Mouse (Mus musculus) myocyte (in vitro differentiated cells): ENCODE results near the gene Trip11. TPM values are rescaled to one million over a fixed set of nuclear protein-coding genes. Genes with fewer than 3 reads are reported as not detected.

Source experiments
- H3K27me3 ChIP-seq: one replicate; pipeline ENCODE4 v1.6.1; 2011; ENCODE audit not compliant: control insufficient read depth, insufficient read depth, insufficient read length
- H3K36me3 ChIP-seq: one replicate; pipeline ENCODE4 v1.6.1; 2011; ENCODE audit not compliant: control insufficient read depth, insufficient read depth
- H3K4me2 ChIP-seq: one replicate; pipeline ENCODE4 v1.6.1; 2011; ENCODE audit warnings: low read depth, control low read depth
- H3K4me3 ChIP-seq: one replicate; pipeline ENCODE4 v1.5.1; 2011; ENCODE audit warnings: mild to moderate bottlenecking, control low read depth, moderate library complexity
- H3K79me2 ChIP-seq: one replicate; pipeline ENCODE4 v1.6.1; 2011; ENCODE audit not compliant: control insufficient read depth, insufficient read depth
- H3ac ChIP-seq: one replicate; pipeline ENCODE4 v1.6.1; 2011; ENCODE audit not compliant: control insufficient read depth, insufficient read length
- CEBPB ChIP-seq: IDR thresholded peaks from 2 replicates; pipeline ENCODE4 v1.6.1; 2011; ENCODE audit warnings: mild to moderate bottlenecking, moderate library complexity; ENCODE audit not compliant: poor library complexity, insufficient read depth, severe bottlenecking
- E2F4 ChIP-seq: IDR thresholded peaks from one replicate; pipeline ENCODE4 v1.6.1; 2011; ENCODE audit warnings: mild to moderate bottlenecking, control low read depth, moderate library complexity; ENCODE audit not compliant: insufficient read depth
- MAX ChIP-seq: IDR thresholded peaks from one replicate; pipeline ENCODE4 v1.6.1; 2011; ENCODE audit warnings: low read depth, mild to moderate bottlenecking, control low read depth
- MYOD1 ChIP-seq, 3 experiments: IDR thresholded peaks; one replicate each; pipeline ENCODE4 v1.6.1; 2011; ENCODE audit warnings: control low read depth in 2 of 3, low read depth in 2 of 3, mild to moderate bottlenecking in 2 of 3, moderate library complexity in 1 of 3; ENCODE audit not compliant: insufficient read length in 2 of 3, control insufficient read depth in 1 of 3
- MYOG ChIP-seq, 3 experiments: IDR thresholded peaks; one replicate each; pipeline ENCODE4 v1.6.1; 2011; ENCODE audit warnings: control low read depth in 2 of 3, low read depth in 2 of 3, mild to moderate bottlenecking in 2 of 3; ENCODE audit not compliant: insufficient read length in 2 of 3, control insufficient read depth in 1 of 3, insufficient read depth in 1 of 3
- POLR2A ChIP-seq: IDR thresholded peaks from one replicate; pipeline ENCODE4 v1.6.1; 2011; ENCODE audit warnings: low read depth, mild to moderate bottlenecking, control low read depth, moderate library complexity; ENCODE audit not compliant: insufficient read length
- POLR2AphosphoS2 ChIP-seq: IDR thresholded peaks from one replicate; pipeline ENCODE4 v1.6.1; 2011; ENCODE audit warnings: low read depth, control low read depth; ENCODE audit not compliant: insufficient read length
- REST ChIP-seq: IDR thresholded peaks from one replicate; pipeline ENCODE4 v1.6.1; 2011; ENCODE audit warnings: mild to moderate bottlenecking, control low read depth, moderate library complexity; ENCODE audit not compliant: insufficient read depth, insufficient read length
- SRF ChIP-seq: IDR thresholded peaks from one replicate; pipeline ENCODE4 v1.6.1; 2011; ENCODE audit warnings: low read depth; ENCODE audit not compliant: control insufficient read depth, insufficient read length
- TCF12 ChIP-seq: IDR thresholded peaks from one replicate; pipeline ENCODE4 v1.6.1; 2011; ENCODE audit warnings: mild to moderate bottlenecking, control low read depth; ENCODE audit not compliant: poor library complexity, insufficient read depth, severe bottlenecking
- TCF3 ChIP-seq: IDR thresholded peaks from one replicate; pipeline ENCODE4 v1.6.1; 2011; ENCODE audit warnings: low read depth, control low read depth; ENCODE audit not compliant: insufficient read length
- USF1 ChIP-seq: IDR thresholded peaks from one replicate; pipeline ENCODE4 v1.6.1; 2011; ENCODE audit warnings: low read depth, mild to moderate bottlenecking, control low read depth, moderate library complexity
- polyA plus RNA-seq: library from polyadenylated mRNA; unstranded; fragments of >200 nt; fragmentation: generic; extraction: Trizol; gene quantifications from one replicate; pipeline ENCODE4 v1.2.1, GENCODE M21; 2012; ENCODE audit warnings: missing spikeins

Trip11 gene
- polyA plus RNA-seq, 1 experiment, result 3.0 TPM

GRCm38 (mm10) chr12:101891066-101891465, 22.0 kb downstream of the Trip11 start:
- no peak for TF ChIP-seq E2F4
- no peak for TF ChIP-seq CEBPB
- TF ChIP-seq MYOD1 (IDR thresholded peaks at IDR 0.05; ENCODE audit: control insufficient read depth in 1 of 3, insufficient read length in 2 of 3, low read depth in 2 of 3), result no peak
- TF ChIP-seq POLR2A, result no peak
- no peak for TF ChIP-seq TCF3
- no peak for TF ChIP-seq POLR2AphosphoS2
- TF ChIP-seq MYOG (IDR thresholded peaks at IDR 0.05; ENCODE audit: control insufficient read depth in 1 of 3, insufficient read depth in 1 of 3, insufficient read length in 2 of 3, low read depth in 2 of 3), result no peak
- TF ChIP-seq TCF12, result no peak
- no peak for TF ChIP-seq SRF
- no peak for TF ChIP-seq USF1
- no peak for TF ChIP-seq MAX
- no peak for TF ChIP-seq REST
- Histone ChIP-seq H3K36me3 (peaks cover 54% of the 10 kb centered on the region), H3K4me2 (no peak overlapping the region), H3K79me2 (no peaks in the 10 kb centered on the region), H3K4me3 (no peak overlapping the region), H3K27me3 (no peaks in the 10 kb centered on the region), H3ac (no peak overlapping the region)

GRCm38 (mm10) chr12:101889351-101889750, 23.7 kb downstream of the Trip11 start:
- Histone ChIP-seq H3K79me2 (no peaks in the 10 kb centered on the region), H3K4me2 (no peak overlapping the region), H3ac (no peak overlapping the region), H3K27me3 (no peaks in the 10 kb centered on the region), H3K36me3 (peaks cover 63% of the 10 kb centered on the region), H3K4me3 (no peak overlapping the region)
- no peak for TF ChIP-seq POLR2AphosphoS2
- no peak for TF ChIP-seq MYOG (IDR thresholded peaks at IDR 0.05; ENCODE audit: control insufficient read depth in 1 of 3, insufficient read depth in 1 of 3, insufficient read length in 2 of 3, low read depth in 2 of 3)
- no peak for TF ChIP-seq SRF
- TF ChIP-seq E2F4, result no peak
- no peak for TF ChIP-seq REST
- TF ChIP-seq POLR2A, result no peak
- TF ChIP-seq USF1, result no peak
- TF ChIP-seq CEBPB, result no peak

GRCm38 (mm10) chr12:101888312-101888711, 24.8 kb downstream of the Trip11 start:
- Histone ChIP-seq H3K4me3 (no peak overlapping the region), H3K36me3 (peaks cover 53% of the 10 kb centered on the region), H3K79me2 (no peaks in the 10 kb centered on the region), H3ac (no peak overlapping the region), H3K4me2 (no peak overlapping the region), H3K27me3 (no peaks in the 10 kb centered on the region)
- TF ChIP-seq MYOG (IDR thresholded peaks at IDR 0.05; ENCODE audit: control insufficient read depth in 1 of 3, insufficient read depth in 1 of 3, insufficient read length in 2 of 3, low read depth in 2 of 3), result no peak
- TF ChIP-seq TCF3, result no peak
- no peak for TF ChIP-seq E2F4
- no peak for TF ChIP-seq POLR2A
- TF ChIP-seq CEBPB, result no peak
- TF ChIP-seq TCF12, result no peak
- TF ChIP-seq POLR2AphosphoS2, result no peak
- TF ChIP-seq REST, result no peak
- TF ChIP-seq MYOD1 (IDR thresholded peaks at IDR 0.05; ENCODE audit: control insufficient read depth in 1 of 3, insufficient read length in 2 of 3, low read depth in 2 of 3), result no peak
- TF ChIP-seq MAX, result no peak
- no peak for TF ChIP-seq USF1
- no peak for TF ChIP-seq SRF

GRCm38 (mm10) chr12:101884926-101885325, 28.1 kb downstream of the Trip11 start:
- peaks cover 50% of the 10 kb centered on the region for H3K36me3 ChIP-seq
- no peak overlapping the region for H3ac ChIP-seq
- no peak overlapping the region for H3K4me2 ChIP-seq
- no peaks in the 10 kb centered on the region for H3K27me3 ChIP-seq
- TF ChIP-seq MYOD1 (IDR thresholded peaks at IDR 0.05; ENCODE audit: control insufficient read depth in 1 of 3, insufficient read length in 2 of 3, low read depth in 2 of 3), result no peak
- no peak for TF ChIP-seq MYOG (IDR thresholded peaks at IDR 0.05; ENCODE audit: control insufficient read depth in 1 of 3, insufficient read depth in 1 of 3, insufficient read length in 2 of 3, low read depth in 2 of 3)
- TF ChIP-seq REST, result no peak
- TF ChIP-seq CEBPB, result no peak
- TF ChIP-seq USF1, result no peak
- TF ChIP-seq SRF, result no peak
- no peak for TF ChIP-seq MAX
- no peak for TF ChIP-seq POLR2AphosphoS2
- no peak for TF ChIP-seq TCF3
- TF ChIP-seq POLR2A, result no peak
- TF ChIP-seq E2F4, result no peak
- no peak for TF ChIP-seq TCF12
- no peak overlapping the region for H3K4me3 ChIP-seq
- no peaks in the 10 kb centered on the region for H3K79me2 ChIP-seq

- no peak overlapping the region for H3K4me3 ChIP-seq
- H3ac ChIP-seq, result no peak overlapping the region
- H3K4me2 ChIP-seq, result no peak overlapping the region
- H3K27me3 ChIP-seq, result no peaks in the 10 kb centered on the region
- H3K36me3 ChIP-seq, result peaks cover 39% of the 10 kb centered on the region
- TF ChIP-seq SRF, result no peak
- TF ChIP-seq USF1, result no peak
- TF ChIP-seq MYOD1 (IDR thresholded peaks at IDR 0.05; ENCODE audit: control insufficient read depth in 1 of 3, insufficient read length in 2 of 3, low read depth in 2 of 3), result no peak
- no peak for TF ChIP-seq POLR2A
- TF ChIP-seq MYOG (IDR thresholded peaks at IDR 0.05; ENCODE audit: control insufficient read depth in 1 of 3, insufficient read depth in 1 of 3, insufficient read length in 2 of 3, low read depth in 2 of 3), result no peak
- TF ChIP-seq POLR2AphosphoS2, result no peak
- no peak for TF ChIP-seq REST
- TF ChIP-seq MAX, result no peak
- no peak for TF ChIP-seq TCF12
- TF ChIP-seq TCF3, result no peak
- TF ChIP-seq CEBPB, result no peak
- no peak for TF ChIP-seq E2F4
- no peaks in the 10 kb centered on the region for H3K79me2 ChIP-seq
Observed at GRCm38 (mm10) chr12:101876374-101876773, 36.7 kb downstream of the Trip11 start.
